ENCODE assay signal across 15 mouse cellular contexts in the genomic region with DNA sequence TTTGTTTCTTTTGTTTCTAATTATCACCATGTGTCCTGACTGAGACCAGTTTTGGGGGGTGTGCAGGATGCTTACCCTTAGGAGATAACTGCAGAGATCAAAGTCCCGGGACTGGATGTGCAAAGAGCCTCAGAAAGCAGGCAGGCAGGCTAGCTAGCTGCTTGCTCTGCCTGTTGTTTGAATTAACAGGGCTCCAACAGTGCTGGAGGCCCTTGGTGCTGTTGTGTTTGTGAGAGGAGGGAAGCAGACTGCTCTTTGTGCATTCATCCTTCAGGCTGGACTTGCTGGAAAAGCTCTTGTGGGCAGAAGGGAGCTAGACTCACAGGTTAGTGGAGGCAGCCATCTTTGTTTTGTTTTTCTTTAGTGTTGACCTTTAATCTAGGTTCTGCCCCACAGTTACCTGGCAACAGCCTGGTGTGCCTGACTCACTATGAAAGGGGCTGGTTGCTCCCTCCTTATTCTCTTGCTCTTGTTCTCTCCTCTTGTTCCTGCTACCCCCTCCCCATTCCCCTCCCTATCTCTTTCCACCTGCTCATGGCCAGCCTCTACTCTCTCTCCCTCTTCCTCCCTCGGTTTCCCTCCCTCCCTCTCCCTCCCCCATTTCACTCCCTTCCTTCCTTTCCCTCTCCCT.
DNase-seq lines count a peak whose midpoint lies in the region; ATAC-seq and TF ChIP-seq lines count a peak whose summit lies in the region.
"Had no signal": no experiment of that assay in that cellular context is flagged by ENCODE, and none has a peak within 500 bp of the region (broad histone marks: within the 10 kb centered on the region; RNA-seq: fewer than 3 reads in every experiment).

No protein-coding gene starts in this region.

- H3K27me3 ChIP-seq in heart, embryonic 11.5 days (ENCODE audit: control insufficient read depth, insufficient read depth, low read length), result no peaks in the 10 kb centered on the region
- H3K27me3 ChIP-seq in forebrain, embryonic 13.5 days, result no peaks in the 10 kb centered on the region
- no peaks in the 10 kb centered on the region for H3K27me3 ChIP-seq in limb, embryonic 11.5 days (ENCODE audit: control insufficient read depth, insufficient read depth, low read length)
- H3K27me3 ChIP-seq: embryonic facial prominence, embryonic 15.5 days; Patski had no signal

- no peak for TF ChIP-seq POLR2A in olfactory bulb, adult 2 months (IDR thresholded peaks at IDR 0.05; ENCODE audit: insufficient read depth, low read depth, low read length)

- H3K36me3 ChIP-seq in heart, embryonic 11.5 days (ENCODE audit: control insufficient read depth, insufficient read depth, low read length), result no peaks in the 10 kb centered on the region
- H3K36me3 ChIP-seq in forebrain, embryonic 13.5 days (ENCODE audit: poor library complexity, severe bottlenecking), result no peaks in the 10 kb centered on the region
- no peaks in the 10 kb centered on the region for H3K36me3 ChIP-seq in limb, embryonic 11.5 days (ENCODE audit: control insufficient read depth, insufficient read depth, low read length)
- H3K36me3 ChIP-seq: embryonic facial prominence, embryonic 15.5 days had no signal

- H3K4me2 ChIP-seq in heart, embryonic 11.5 days, result 0 out of 2 replicates have a peak overlapping the region, but pooled peaks have one; percentile 25
- H3K4me2 ChIP-seq in forebrain, embryonic 13.5 days, result no peak overlapping the region
- no peak overlapping the region for H3K4me2 ChIP-seq in limb, embryonic 11.5 days (ENCODE audit: low read depth, severe bottlenecking)
- H3K4me2 ChIP-seq: embryonic facial prominence, embryonic 15.5 days had no signal

- no peak overlapping the region for H3K27ac ChIP-seq in heart, embryonic 11.5 days (ENCODE audit: low read depth, low read length)
- H3K27ac ChIP-seq in forebrain, embryonic 13.5 days, result peak overlapping the region; percentile 20
- no peak overlapping the region for H3K27ac ChIP-seq in limb, embryonic 11.5 days (replicated peaks; ENCODE audit: low read depth, low read length)
- peak overlapping the region; percentile 69 for H3K27ac ChIP-seq in olfactory bulb, adult 2 months (ENCODE audit: insufficient read depth, low read depth, low read length)
- H3K27ac ChIP-seq: embryonic facial prominence, embryonic 15.5 days had no signal

- no peak for DNase-seq in heart, adult 11 months
- DNase-seq in limb, embryonic 11.5 days (ENCODE audit: low spot score), result peak; percentile 32
- no peak for DNase-seq in urinary bladder, adult 18-20 months (ENCODE audit: low spot score in 2 of 2)
- DNase-seq in spleen, postnatal 10 days (ENCODE audit: low spot score in 2 of 2), result no peak
- no peak for DNase-seq in thymus, postnatal 0 days (ENCODE audit: low spot score)
- DNase-seq: gastrocnemius, postnatal 36 days; kidney, adult 2 months; layer of hippocampus, postnatal 36 days; lung, adult 18-20 months had no signal

- no peak for ATAC-seq in heart, embryonic 11.5 days (replicated peaks; ENCODE audit: insufficient number of reproducible peaks, low FRiP score, low TSS enrichment)
- peak; percentile 48 for ATAC-seq in forebrain, embryonic 13.5 days
- ATAC-seq in limb, embryonic 11.5 days (ENCODE audit: insufficient number of reproducible peaks, low FRiP score, low TSS enrichment, low read depth), result no peak
- ATAC-seq: Patski had no signal

- H3K9ac ChIP-seq in heart, embryonic 11.5 days (ENCODE audit: low read depth, low read length), result no peak overlapping the region
- H3K9ac ChIP-seq in forebrain, embryonic 13.5 days, result no peak overlapping the region
- H3K9ac ChIP-seq in limb, embryonic 11.5 days (ENCODE audit: low read length), result no peak overlapping the region
- H3K9ac ChIP-seq: embryonic facial prominence, embryonic 15.5 days had no signal

- H3K4me3 ChIP-seq in heart, embryonic 11.5 days (ENCODE audit: low read depth, low read length), result no peak overlapping the region
- H3K4me3 ChIP-seq in forebrain, embryonic 13.5 days, result no peak overlapping the region
- no peak overlapping the region for H3K4me3 ChIP-seq in limb, embryonic 11.5 days (ENCODE audit: low read depth, low read length)
- H3K4me3 ChIP-seq in olfactory bulb, adult 2 months (ENCODE audit: insufficient read depth, low read depth, low read length), result no peak overlapping the region
- H3K4me3 ChIP-seq: embryonic facial prominence, embryonic 15.5 days; myocyte had no signal

- no peaks in the 10 kb centered on the region for H3K9me3 ChIP-seq in heart, embryonic 11.5 days (replicated peaks; ENCODE audit: control insufficient read depth, low read length)
- no peaks in the 10 kb centered on the region for H3K9me3 ChIP-seq in forebrain, embryonic 13.5 days (replicated peaks)
- H3K9me3 ChIP-seq in limb, embryonic 11.5 days (ENCODE audit: control insufficient read depth, low read length), result no peaks in the 10 kb centered on the region
- H3K9me3 ChIP-seq: embryonic facial prominence, embryonic 15.5 days had no signal

- H3K4me1 ChIP-seq in heart, embryonic 11.5 days (ENCODE audit: control insufficient read depth, insufficient read depth, low read length), result peaks cover 43% of the 10 kb centered on the region
- H3K4me1 ChIP-seq in forebrain, embryonic 13.5 days, result peaks cover 27% of the 10 kb centered on the region
- H3K4me1 ChIP-seq in limb, embryonic 11.5 days (ENCODE audit: control insufficient read depth, insufficient read depth, low read length), result peaks cover 5% of the 10 kb centered on the region; the same call in 1 of the 2 replicates
- peaks cover 32% of the 10 kb centered on the region for H3K4me1 ChIP-seq in olfactory bulb, adult 2 months (ENCODE audit: control insufficient read depth, insufficient read depth, low read length)

- 3% methylated on average over 2 of the region's 2 CpGs for WGBS in heart, embryonic 11.5 days (ENCODE audit: insufficient replicate concordance)
- 13% methylated on average over 2 of the region's 2 CpGs for WGBS in forebrain, embryonic 13.5 days
- 3% methylated on average over 2 of the region's 2 CpGs for WGBS in limb, embryonic 11.5 days
- 20% methylated on average over 2 of the region's 2 CpGs for WGBS in olfactory bulb, adult 2 months

- no peak for TF ChIP-seq CTCF in olfactory bulb, adult 2 months (IDR thresholded peaks at IDR 0.05; ENCODE audit: insufficient read depth, low read depth, low read length)

Comparison
In these comparisons a context has a peak if more than half of its experiments do, and no peak if none do; other contexts are left out.
1. H3K27ac ChIP-seq: peak in forebrain, embryonic 13.5 days (single experiment) and olfactory bulb, adult 2 months (single experiment); none in heart, embryonic 11.5 days (single experiment) and limb, embryonic 11.5 days (single experiment).